Mouse (Mus musculus): ENCODE results near the gene Atad3a. TPM values are rescaled to one million over a fixed set of nuclear protein-coding genes. Genes with fewer than 3 reads are reported as not detected.
A peak's percentile ranks its signal among the peaks of the same experiment; 100 is the strongest.
"Not testable (repeated sequence)": the region's sequence is repeated elsewhere in the genome, so short reads cannot be mapped to it uniquely, and the experiment has no call there.

Gene Atad3a
- polyA plus RNA-seq (2016; fragmentation: Nextera tagmentation; extraction: Ambion mirVana) = 81.8 and 84.7 TPM in 2 replicates

- Histone ChIP-seq H3K36me3 (peaks cover 13% of the 10 kb centered on the region), H3K4me3 (peak within 1 kb of the TSS; percentile 76), H3K4me1 (peaks cover 29% of the 10 kb centered on the region)
These were observed at the start of gene Atad3a for GRCm38 (mm10) chr4:155760613-155761355. TSS of gene Atad3a (minus strand) at chr4:155761093.

DNA sequence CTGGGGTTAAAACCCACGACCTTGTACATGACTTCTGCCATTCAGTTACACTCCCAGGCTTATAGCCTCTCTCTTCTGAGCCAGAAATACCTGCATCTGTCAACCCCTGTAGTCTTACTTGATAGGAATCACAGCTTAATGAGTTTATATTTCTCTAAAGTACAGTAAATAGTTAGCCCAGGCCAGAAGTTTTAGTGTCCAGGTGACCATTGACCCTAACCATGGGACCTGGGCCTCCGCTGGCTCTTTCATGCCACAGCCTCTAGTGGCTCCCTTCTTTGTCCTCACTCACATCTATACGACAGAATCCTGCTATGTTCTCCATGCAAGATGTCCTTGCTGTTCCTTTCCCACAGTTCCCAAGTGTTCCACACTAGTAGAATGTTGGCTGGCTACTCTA lies 46.9 kb upstream of the Atad3a start:
- no peaks in the 10 kb centered on the region for H3K9me3 ChIP-seq (replicated peaks)
- H3K27me3 ChIP-seq = no peaks in the 10 kb centered on the region
- WGBS = 87% methylated on average over 3 of the region's 3 CpGs
- H3K4me1 ChIP-seq = peaks cover 24% of the 10 kb centered on the region
- no peak overlapping the region for H3K4me2 ChIP-seq (replicated peaks)
- no peak overlapping the region for H3K27ac ChIP-seq
- peaks cover 46% of the 10 kb centered on the region for H3K36me3 ChIP-seq
- H3K9ac ChIP-seq = no peak overlapping the region
- no peak for ATAC-seq (ENCODE audit: low FRiP score)
- H3K4me3 ChIP-seq = no peak overlapping the region

More at GRCm38 (mm10) chr4:155760613-155761355, at the start of gene Atad3a:
- WGBS = under 1% methylated on average over 64 of the region's 68 CpGs
- peak; percentile 96 for ATAC-seq (ENCODE audit: low FRiP score)
- Histone ChIP-seq H3K27me3 (no peaks in the 10 kb centered on the region), H3K9ac (peak within 1 kb of the TSS; percentile 83), H3K4me2 (replicated peaks) (peak within 1 kb of the TSS; percentile 96), H3K9me3 (replicated peaks) (no peaks in the 10 kb centered on the region), H3K27ac (peak within 1 kb of the TSS; percentile 30; the same call in 1 of the 2 replicates)

- Histone ChIP-seq H3K9ac (peak overlapping the region; percentile 89), H3K4me2 (replicated peaks) (peak overlapping the region; percentile 65), H3K27ac (peak overlapping the region; percentile 73), H3K4me3 (peak overlapping the region; percentile 94), H3K36me3 (peaks cover 19% of the 10 kb centered on the region), H3K4me1 (peaks cover 17% of the 10 kb centered on the region), H3K9me3 (replicated peaks) (no peaks in the 10 kb centered on the region), H3K27me3 (no peaks in the 10 kb centered on the region)
- under 1% methylated on average over 58 of the region's 58 CpGs for WGBS
- ATAC-seq (ENCODE audit: low FRiP score) = peak; percentile 96
These were observed 42.6 kb upstream of the Atad3a start for GRCm38 (mm10) chr4:155803340-155804041.

- H3K27me3 ChIP-seq = no peaks in the 10 kb centered on the region
- H3K9me3 ChIP-seq (replicated peaks) = no peaks in the 10 kb centered on the region
- H3K36me3 ChIP-seq = peaks cover 12% of the 10 kb centered on the region
- peak within 1 kb of the TSS; percentile 73 for H3K27ac ChIP-seq
- H3K4me3 ChIP-seq = peak within 1 kb of the TSS; percentile 94
- ATAC-seq (ENCODE audit: low FRiP score) = peak; percentile 31; the same call in 1 of the 2 replicates
- peak within 1 kb of the TSS; percentile 65 for H3K4me2 ChIP-seq (replicated peaks)
- WGBS = 10% methylated on average over 12 of the region's 12 CpGs
- peak within 1 kb of the TSS; percentile 89 for H3K9ac ChIP-seq
- H3K4me1 ChIP-seq = peaks cover 17% of the 10 kb centered on the region
These were observed 41.9 kb upstream of the Atad3a start, which contains the start of gene Mrpl20 for GRCm38 (mm10) chr4:155802741-155803339. TSS of gene Mrpl20 (plus strand) at chr4:155802878.

DNA sequence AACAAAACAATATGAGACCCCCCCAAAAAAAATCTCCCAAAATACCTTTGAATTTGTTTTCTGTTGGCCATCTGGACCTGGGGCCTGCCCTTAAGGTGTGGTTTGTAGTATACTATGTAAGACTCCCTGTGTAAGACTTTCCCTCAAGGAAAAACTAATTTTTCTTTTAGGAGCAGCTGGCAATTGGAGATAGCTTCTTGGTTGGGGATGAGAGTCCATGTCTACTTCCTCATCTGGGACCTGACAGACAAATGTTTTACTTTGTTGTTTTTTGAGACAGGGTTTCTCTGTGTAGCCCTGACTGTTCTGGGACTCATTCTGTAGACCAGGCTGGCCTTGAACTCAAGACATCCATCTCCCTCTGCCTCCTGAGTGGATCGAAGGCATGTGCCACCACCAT lies 41.2 kb upstream of the Atad3a start:
- H3K4me3 ChIP-seq = no peak overlapping the region
- H3K4me1 ChIP-seq = peaks cover 17% of the 10 kb centered on the region
- ATAC-seq (ENCODE audit: low FRiP score) = no peak
- no peaks in the 10 kb centered on the region for H3K27me3 ChIP-seq
- peaks cover 6% of the 10 kb centered on the region; the same call in 1 of the 2 replicates for H3K36me3 ChIP-seq
- H3K4me2 ChIP-seq (replicated peaks) = no peak overlapping the region
- no peak overlapping the region for H3K9ac ChIP-seq
- WGBS = 100% methylated on average over 1 of the region's 1 CpGs
- no peaks in the 10 kb centered on the region for H3K9me3 ChIP-seq (replicated peaks)
- no peak overlapping the region for H3K27ac ChIP-seq

- no peak overlapping the region for H3K4me3 ChIP-seq
- no peak for ATAC-seq (ENCODE audit: low FRiP score)
- peaks cover 7% of the 10 kb centered on the region; the same call in 1 of the 2 replicates for H3K27me3 ChIP-seq
- H3K36me3 ChIP-seq = no peaks in the 10 kb centered on the region
- no peaks in the 10 kb centered on the region for H3K9me3 ChIP-seq (replicated peaks)
- H3K9ac ChIP-seq = no peak overlapping the region
- no peak overlapping the region for H3K27ac ChIP-seq
- WGBS = 79% methylated on average over 2 of the region's 2 CpGs
- no peaks in the 10 kb centered on the region for H3K4me1 ChIP-seq
- H3K4me2 ChIP-seq (replicated peaks) = no peak overlapping the region
These were observed 32.8 kb upstream of the Atad3a start for GRCm38 (mm10) chr4:155793730-155794129.

GRCm38 (mm10) chr4:155791240-155791933 lies 30.5 kb upstream of the Atad3a start:
- ATAC-seq (ENCODE audit: low FRiP score) = no peak

GRCm38 (mm10) chr4:155790650-155791161 lies 29.8 kb upstream of the Atad3a start:
- Histone ChIP-seq H3K4me2 (replicated peaks) (no peak overlapping the region), H3K27me3 (peaks cover 5% of the 10 kb centered on the region; the same call in 1 of the 2 replicates), H3K27ac (no peak overlapping the region), H3K9me3 (replicated peaks) (no peaks in the 10 kb centered on the region), H3K9ac (no peak overlapping the region), H3K36me3 (no peaks in the 10 kb centered on the region), H3K4me1 (no peaks in the 10 kb centered on the region), H3K4me3 (no peak overlapping the region)
- no peak for ATAC-seq (ENCODE audit: low FRiP score)
- 72% methylated on average over 3 of the region's 3 CpGs for WGBS

More at GRCm38 (mm10) chr4:155791240-155791933, 30.5 kb upstream of the Atad3a start:
- H3K27ac ChIP-seq = no peak overlapping the region
- H3K9me3 ChIP-seq (replicated peaks) = no peaks in the 10 kb centered on the region
- no peaks in the 10 kb centered on the region for H3K36me3 ChIP-seq
- no peaks in the 10 kb centered on the region for H3K4me1 ChIP-seq
- H3K4me2 ChIP-seq (replicated peaks) = no peak overlapping the region
- no peak overlapping the region for H3K9ac ChIP-seq
- H3K27me3 ChIP-seq = peaks cover 7% of the 10 kb centered on the region; the same call in 1 of the 2 replicates
- no peak overlapping the region for H3K4me3 ChIP-seq
- WGBS = 74% methylated on average over 24 of the region's 24 CpGs

DNA sequence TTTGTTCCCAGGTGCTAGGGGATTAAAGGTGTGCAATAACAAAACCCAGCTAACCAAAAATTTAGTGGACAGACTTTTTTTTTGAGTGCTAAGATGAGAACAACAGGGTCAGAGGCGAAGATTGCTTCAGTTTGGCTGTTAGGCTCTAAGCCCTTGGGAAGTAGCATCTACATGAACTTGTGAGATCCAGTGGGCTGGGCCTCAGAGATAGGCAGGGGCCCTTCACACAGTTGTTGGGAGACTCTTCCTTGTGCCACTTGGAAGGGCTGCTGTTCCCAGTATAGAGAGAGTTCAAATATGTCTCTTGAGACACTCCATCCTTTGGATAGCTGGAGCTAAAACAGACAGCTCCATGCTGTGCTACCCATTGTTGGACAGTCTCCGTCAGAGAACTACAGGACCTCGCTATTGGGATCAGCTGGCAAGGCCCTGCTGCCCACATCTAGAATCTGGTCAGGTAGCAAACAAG lies 29.2 kb upstream of the Atad3a start, which contains the start of gene Ankrd65:
Gene Ankrd65, plus strand, starts transcription at position 419 of the 469 bp plus-strand sequence.
- Histone ChIP-seq H3K27ac (no peak within 1 kb of the TSS), H3K9ac (no peak within 1 kb of the TSS), H3K4me3 (no peak within 1 kb of the TSS), H3K4me2 (replicated peaks) (no peak within 1 kb of the TSS), H3K9me3 (replicated peaks) (no peaks in the 10 kb centered on the region), H3K27me3 (peaks cover 5% of the 10 kb centered on the region; the same call in 1 of the 2 replicates), H3K4me1 (peaks cover under 1% of the 10 kb centered on the region; the same call in 1 of the 2 replicates), H3K36me3 (no peaks in the 10 kb centered on the region)
- no peak for ATAC-seq (ENCODE audit: low FRiP score)
- WGBS = 71% methylated on average over 3 of the region's 3 CpGs

DNA sequence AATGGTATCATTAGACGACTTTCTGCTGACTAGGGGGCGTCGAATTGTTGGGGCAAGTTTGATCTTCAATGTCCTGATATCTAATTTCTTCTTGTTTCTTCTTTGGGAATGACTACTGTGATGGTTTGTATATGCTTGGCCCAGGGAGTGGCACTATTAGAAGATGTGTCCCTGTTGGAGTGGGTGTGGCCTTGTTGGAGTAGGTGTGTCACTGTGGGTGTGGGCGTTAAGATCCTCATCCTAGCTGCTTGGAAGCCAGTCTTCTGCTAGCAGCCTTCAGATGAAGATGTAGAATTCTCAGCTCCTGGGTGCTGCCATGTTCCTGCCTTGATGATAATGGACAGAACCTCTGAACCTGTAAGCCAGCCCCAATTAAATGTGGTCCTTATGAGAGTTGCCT lies 27.9 kb upstream of the Atad3a start:
- not testable (repeated sequence) for H3K4me1 ChIP-seq; H3K9me3 ChIP-seq (replicated peaks); ATAC-seq (ENCODE audit: low FRiP score); H3K27ac ChIP-seq; H3K9ac ChIP-seq; H3K27me3 ChIP-seq; H3K36me3 ChIP-seq; H3K4me3 ChIP-seq; H3K4me2 ChIP-seq (replicated peaks)
- WGBS = 74% methylated on average over 4 of the region's 4 CpGs

GRCm38 (mm10) chr4:155788300-155788699 lies 27.4 kb upstream of the Atad3a start:
- no peak overlapping the region for H3K4me2 ChIP-seq (replicated peaks)
- no peak overlapping the region for H3K27ac ChIP-seq
- no peak for ATAC-seq (ENCODE audit: low FRiP score)
- H3K9me3 ChIP-seq (replicated peaks) = no peaks in the 10 kb centered on the region
- H3K36me3 ChIP-seq = no peaks in the 10 kb centered on the region
- 84% methylated on average over 3 of the region's 3 CpGs for WGBS
- H3K4me3 ChIP-seq = no peak overlapping the region
- H3K9ac ChIP-seq = no peak overlapping the region
- peaks cover 5% of the 10 kb centered on the region; the same call in 1 of the 2 replicates for H3K27me3 ChIP-seq
- peaks cover 12% of the 10 kb centered on the region for H3K4me1 ChIP-seq

Measured in hindbrain, embryonic 12.5 days (tissue).